Mouse (Mus musculus) adrenal gland, postnatal 36 days (tissue): ENCODE data around the gene Luzp1. TPM values are rescaled to one million over a fixed set of nuclear protein-coding genes. Genes with fewer than 3 reads are reported as not detected.

Experiments used
- total RNA-seq, 2 experiments: library from RNA; stranded (reverse); gene quantifications; 2 replicates each; pipeline ENCODE4 v1.2.3; 2021

The Luzp1 gene
- total RNA-seq, 2 experiments from 2014 or later: 30.7 to 35.7 TPM

Other genes starting within 250 kb of the Luzp1 start
- 1 to 10 TPM; 2.7 to 2.8 TPM for gene Tcea3, start 222.0 kb upstream of the Luzp1 start, total RNA-seq
- 10 to 100 TPM; 17.0 to 21.4 TPM for gene Zfp46, start 185.1 kb upstream of the Luzp1 start, total RNA-seq
- 10 to 100 TPM; 73.9 to 81.7 TPM for gene Hnrnpr, start 158.8 kb upstream of the Luzp1 start, total RNA-seq
- under 1 TPM in 1 of 2 experiments, not detected in 1; 0.10 TPM for gene Htr1d, start 46.2 kb upstream of the Luzp1 start, total RNA-seq
- under 1 TPM; 0.26 to 0.53 TPM for gene 6030445D17Rik, start 7.5 kb upstream of the Luzp1 start, total RNA-seq
- gene Kdm1a, start 133.0 kb downstream of the Luzp1 start, total RNA-seq: 10 to 100 TPM; 41.8 to 51.0 TPM
- not detected for gene Tex46, start 140.7 kb downstream of the Luzp1 start, total RNA-seq
- gene Lactbl1, start 152.9 kb downstream of the Luzp1 start, total RNA-seq: not detected